Mouse (Mus musculus) lung, postnatal 0 days (tissue): ENCODE data around the gene Zbtb16.

Source experiments
- CTCF ChIP-seq: IDR thresholded peaks from 2 replicates; pipeline ENCODE4 v1.5.1; 2016; ENCODE audit warnings: antibody characterized with exemption, mild to moderate bottlenecking
- EP300 ChIP-seq: IDR thresholded peaks from 2 replicates; pipeline ENCODE4 v1.6.1; 2016; ENCODE audit warnings: antibody characterized with exemption, mild to moderate bottlenecking, control low read depth

DNA sequence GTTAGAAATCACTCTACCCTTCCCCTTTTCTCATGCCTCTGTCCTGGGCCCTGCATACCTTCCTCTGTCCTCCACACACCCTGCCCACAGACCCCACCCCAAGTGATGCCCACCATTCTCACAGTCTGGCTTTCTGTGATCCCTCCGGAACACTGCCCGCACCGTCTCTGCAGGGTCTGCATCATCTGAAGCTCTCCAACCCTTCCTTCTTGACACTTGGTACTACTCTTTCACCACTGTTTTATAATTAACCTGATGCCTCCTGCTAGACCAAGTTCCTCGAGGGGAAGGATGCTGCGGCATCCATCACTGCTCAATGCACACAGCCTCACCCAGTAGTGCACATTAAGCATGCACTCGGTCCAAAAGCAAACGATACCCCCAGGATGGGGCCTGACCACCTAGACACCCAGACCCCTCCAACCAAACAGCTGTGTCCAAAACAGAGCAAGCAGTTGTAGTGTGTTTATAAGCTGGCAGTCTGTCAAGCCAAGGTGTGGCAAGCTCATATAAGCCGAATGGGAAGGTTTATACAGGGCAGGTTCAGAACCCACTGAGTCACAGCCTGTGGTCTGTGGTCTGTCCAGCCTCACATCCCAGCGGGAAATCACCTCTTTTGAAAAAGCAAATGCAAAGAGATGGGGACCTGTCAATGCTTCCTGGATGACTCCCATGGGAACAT, 97.1 kb downstream of the Zbtb16 start:
- no peak for TF ChIP-seq CTCF
- peak; percentile 42; the same call in 1 of the 2 replicates for TF ChIP-seq EP300
